Mouse (Mus musculus) mouse embryonic stem cell (cell line): ENCODE measurements around the gene Asprv1.

Experiments
- in situ Hi-C, 2 experiments: fragments of 300-500 bp; cut with MboI; formaldehyde crosslinking; loops; 1 replicate in 1 of 2; 3 replicates in 1 of 2; pipeline ENCODE4 v1.14.3; 2019 to 2020; ENCODE audit warnings: low sequenced_read_pairs in 2 of 2, low pct_unique_long_range_greater_than_20kb in 1 of 2, mixed read lengths in 1 of 2; ENCODE audit not compliant: unreplicated experiment in 1 of 2

Gene Asprv1

GRCm38 (mm10) chr6:86607471-86607870 lies 20.5 kb upstream of the Asprv1 start:
- in situ Hi-C loops = no loop called here

GRCm38 (mm10) chr6:86609235-86609634 lies 18.7 kb upstream of the Asprv1 start:
- in situ Hi-C loops = no loop called here

- in situ Hi-C loops = no loop called here
These were observed 17.2 kb upstream of the Asprv1 start for GRCm38 (mm10) chr6:86610714-86611113.

- in situ Hi-C loops = no loop called here
These were observed 12.7 kb upstream of the Asprv1 start for GRCm38 (mm10) chr6:86615301-86615700.

GRCm38 (mm10) chr6:86623201-86623600 lies 4.8 kb upstream of the Asprv1 start:
- in situ Hi-C loops = no loop called here

- in situ Hi-C loops = no loop called here
These were observed 3.6 kb upstream of the Asprv1 start for GRCm38 (mm10) chr6:86624074-86625030.

- in situ Hi-C loops = no loop called here
These were observed 2.2 kb downstream of the Asprv1 start for GRCm38 (mm10) chr6:86630141-86630540.

DNA sequence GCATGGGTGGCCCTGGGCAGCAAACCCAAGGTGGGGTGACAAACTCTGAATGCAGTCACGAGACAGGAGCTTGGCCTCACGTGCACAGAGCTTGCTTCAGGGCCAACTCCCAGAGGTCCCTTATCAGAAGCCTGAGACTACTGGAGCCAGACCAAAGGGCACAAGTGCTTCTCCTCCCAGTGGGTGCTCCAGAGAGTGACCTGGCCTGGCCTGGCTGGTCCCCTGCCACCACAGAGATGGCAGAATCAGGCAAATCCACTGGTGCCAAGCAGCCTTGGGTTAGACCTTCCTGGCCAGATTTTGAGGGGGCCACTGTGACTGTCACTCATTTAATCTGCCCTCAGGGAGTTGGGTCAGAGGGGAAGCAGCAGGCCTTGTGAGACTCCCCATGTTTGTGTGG lies 8.5 kb downstream of the Asprv1 start:
- in situ Hi-C loops = no loop called here

DNA sequence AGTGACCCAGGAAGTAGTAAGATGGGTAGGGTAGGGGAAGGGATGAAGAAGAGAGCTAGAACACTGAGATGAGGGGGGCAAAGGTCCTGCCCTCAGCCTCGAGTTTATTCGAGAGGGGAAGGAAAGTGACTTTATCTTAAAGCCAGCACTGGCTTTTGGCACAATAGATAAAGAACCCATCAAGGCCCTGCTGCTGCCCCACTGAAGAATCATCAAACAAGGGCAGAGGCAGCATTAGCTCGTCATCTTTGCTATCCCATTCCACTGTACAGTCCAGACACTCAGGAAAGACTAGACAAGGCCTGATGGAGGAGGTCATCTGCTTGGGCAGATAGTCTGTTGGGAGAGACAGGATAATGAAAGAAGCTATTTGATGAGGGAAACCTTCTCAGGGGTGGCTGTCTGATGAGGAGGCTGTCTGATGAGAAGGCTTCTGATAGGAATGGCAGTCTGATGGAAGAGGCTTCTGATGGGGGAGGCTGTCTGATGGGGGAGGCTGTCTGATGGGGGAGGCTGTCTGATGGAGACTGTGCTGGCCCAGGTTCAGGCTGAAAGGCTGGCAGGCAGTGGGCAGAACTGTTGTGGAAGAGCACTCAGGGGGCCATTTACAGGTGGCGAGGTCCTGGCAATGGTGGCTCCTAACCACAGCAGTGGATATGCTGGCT lies 9.3 kb downstream of the Asprv1 start:
- in situ Hi-C loops = no loop called here

- in situ Hi-C loops = no loop called here
These were observed 9.9 kb downstream of the Asprv1 start for GRCm38 (mm10) chr6:86637860-86638259.

- in situ Hi-C loops = no loop called here
These were observed 10.5 kb downstream of the Asprv1 start for GRCm38 (mm10) chr6:86638434-86638833.

- in situ Hi-C loops = no loop called here
These were observed 11.5 kb downstream of the Asprv1 start for GRCm38 (mm10) chr6:86639180-86640160.

- in situ Hi-C loops = no loop called here
These were observed 12.2 kb downstream of the Asprv1 start for GRCm38 (mm10) chr6:86640161-86640560.

DNA sequence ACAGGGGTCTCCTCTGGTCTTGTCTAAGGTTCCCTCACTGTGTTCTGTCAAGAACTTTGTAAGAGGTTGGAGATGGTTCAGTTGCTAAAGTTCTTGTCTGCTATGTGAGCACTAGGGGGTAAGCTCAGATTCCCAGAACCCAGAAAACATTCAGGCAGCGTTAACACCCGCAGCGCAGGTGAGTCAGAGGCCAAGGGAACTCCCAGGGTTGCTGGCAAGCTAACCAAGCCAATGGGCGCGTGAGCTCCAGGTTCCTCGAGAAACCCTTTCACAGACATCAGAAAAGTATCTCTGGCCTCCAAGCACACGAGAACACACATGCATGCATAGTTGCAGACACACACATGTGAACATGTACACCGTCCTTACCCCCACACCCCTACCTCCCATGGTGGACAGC lies 12.8 kb downstream of the Asprv1 start:
- in situ Hi-C loops = no loop called here

- in situ Hi-C loops = no loop called here
These were observed 13.8 kb downstream of the Asprv1 start for GRCm38 (mm10) chr6:86641716-86642115.

GRCm38 (mm10) chr6:86644775-86645400 lies 16.9 kb downstream of the Asprv1 start:
- in situ Hi-C loops = no loop called here

- in situ Hi-C loops = no loop called here
These were observed 17.6 kb downstream of the Asprv1 start for GRCm38 (mm10) chr6:86645551-86645950.

DNA sequence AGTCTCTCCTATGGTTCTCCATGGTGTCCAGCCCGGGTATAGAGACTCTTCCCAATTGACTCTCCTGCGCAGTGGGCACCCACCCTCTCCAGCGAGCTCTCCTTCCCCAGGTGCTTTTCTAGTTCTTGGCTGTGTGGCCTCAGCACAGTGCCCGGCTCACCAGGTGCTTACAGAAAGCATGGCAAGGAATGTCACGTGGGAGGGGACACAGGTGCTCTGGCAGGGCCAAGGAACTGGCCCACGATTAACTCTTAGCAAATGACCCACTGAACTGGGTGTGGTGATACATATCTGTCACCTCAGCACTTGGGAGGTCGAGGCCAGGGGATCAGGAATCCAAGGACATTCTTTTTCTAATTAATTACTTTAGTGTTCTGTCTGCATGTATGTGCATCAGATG lies 18.2 kb downstream of the Asprv1 start:
- in situ Hi-C loops = no loop called here
